Mouse (Mus musculus) neural tube, embryonic 15.5 days (tissue): ENCODE results near the gene Mthfd1. TPM values are rescaled to one million over a fixed set of nuclear protein-coding genes. Genes with fewer than 3 reads are reported as not detected.

ENCODE experiments used
- ATAC-seq: fragments of 200-750 bp; cut with Nextera tagmentation; 2 replicates; pipeline ENCODE4 v1.8.0; 2017; ENCODE audit warnings: mild to moderate bottlenecking, moderate TSS enrichment, moderate library complexity; ENCODE audit not compliant: low FRiP score
- H3K27ac ChIP-seq: fragments of 300-500 bp; sonication (generic); replicated peaks from 2 replicates; pipeline ENCODE4 v1.5.1; 2015; ENCODE audit warnings: mild to moderate bottlenecking, inconsistent platforms
- H3K27me3 ChIP-seq: fragments of 300-500 bp; sonication (generic); replicated peaks from 2 replicates; pipeline ENCODE4 v1.6.1; 2015; ENCODE audit warnings: inconsistent platforms
- H3K36me3 ChIP-seq: fragments of 300-500 bp; sonication (generic); 2 replicates; pipeline ENCODE4 v1.6.1; 2015; ENCODE audit warnings: inconsistent platforms
- H3K4me1 ChIP-seq: fragments of 300-500 bp; sonication (generic); 2 replicates; pipeline ENCODE4 v1.6.1; 2015; ENCODE audit warnings: inconsistent platforms
- H3K4me2 ChIP-seq: fragments of 300-500 bp; sonication (generic); 2 replicates; pipeline ENCODE4 v1.6.1; 2015; ENCODE audit warnings: inconsistent platforms, mild to moderate bottlenecking, moderate library complexity
- H3K4me3 ChIP-seq: fragments of 300-500 bp; sonication (generic); replicated peaks from 2 replicates; pipeline ENCODE4 v1.5.1; 2015; ENCODE audit warnings: mild to moderate bottlenecking, inconsistent platforms
- H3K9ac ChIP-seq: fragments of 300-500 bp; sonication (generic); replicated peaks from 2 replicates; pipeline ENCODE4 v1.6.1; 2015; ENCODE audit warnings: mild to moderate bottlenecking, inconsistent platforms
- H3K9me3 ChIP-seq: fragments of 300-500 bp; sonication (generic); replicated peaks from 2 replicates; pipeline ENCODE4 v1.6.1; 2016; ENCODE audit warnings: inconsistent platforms
- WGBS: fragments of 180-500 bp; shearing (Covaris S2); methylation state at CpG from one replicate; pipeline ENCODE4 v1.1.7; 2015; ENCODE audit warnings: mixed read lengths; 5-methylcytosine and 5-hydroxymethylcytosine counted together
- polyA plus RNA-seq: library from polyadenylated mRNA; unstranded; fragments of >200 nt; fragmentation: Nextera tagmentation; extraction: Ambion mirVana; gene quantifications from 2 replicates; pipeline ENCODE4 v1.2.1, GENCODE M21; 2015

Mthfd1 gene
- polyA plus RNA-seq, 1 experiment from 2014 or later = 29.3 TPM

DNA sequence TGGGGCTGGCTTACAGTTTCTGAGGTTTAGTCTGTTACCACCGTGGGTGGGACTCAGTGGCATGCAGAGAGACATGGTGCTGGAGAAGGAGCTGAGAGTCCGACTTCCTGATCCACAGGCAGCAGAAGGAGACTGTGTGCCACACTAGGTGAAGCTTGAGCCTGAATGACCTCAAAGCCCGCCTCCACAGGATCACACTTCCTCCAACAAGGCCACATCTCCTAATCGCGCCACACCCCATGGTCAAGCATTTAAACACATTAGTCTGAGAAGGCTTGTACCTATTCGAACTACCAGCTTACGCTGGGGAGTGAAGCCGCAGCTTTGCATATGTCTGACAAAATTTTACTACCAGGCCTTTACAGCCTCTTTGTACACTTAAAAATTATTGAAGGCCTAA, 50.0 kb downstream of the Mthfd1 start:
- no peak overlapping the region for H3K4me3 ChIP-seq
- no peak overlapping the region for H3K4me2 ChIP-seq
- no peaks in the 10 kb centered on the region for H3K27me3 ChIP-seq
- 94% methylated on average over 8 of the region's 8 CpGs for WGBS
- no peaks in the 10 kb centered on the region for H3K9me3 ChIP-seq
- no peak for ATAC-seq
- no peak overlapping the region for H3K27ac ChIP-seq
- peaks cover 12% of the 10 kb centered on the region for H3K4me1 ChIP-seq
- peaks cover 19% of the 10 kb centered on the region for H3K36me3 ChIP-seq
- H3K9ac ChIP-seq = no peak overlapping the region

- H3K9ac ChIP-seq = no peak overlapping the region
- H3K27ac ChIP-seq = no peak overlapping the region
- no peaks in the 10 kb centered on the region for H3K9me3 ChIP-seq
- peaks cover 12% of the 10 kb centered on the region for H3K4me1 ChIP-seq
- no peaks in the 10 kb centered on the region for H3K27me3 ChIP-seq
- peaks cover 8% of the 10 kb centered on the region; the same call in 1 of the 2 replicates for H3K36me3 ChIP-seq
- no peak overlapping the region for H3K4me2 ChIP-seq
- H3K4me3 ChIP-seq = no peak overlapping the region
- WGBS = 74% methylated on average over 9 of the region's 9 CpGs
- ATAC-seq = no peak
These were observed 51.9 kb downstream of the Mthfd1 start for GRCm38 (mm10) chr12:76306852-76307561.

DNA sequence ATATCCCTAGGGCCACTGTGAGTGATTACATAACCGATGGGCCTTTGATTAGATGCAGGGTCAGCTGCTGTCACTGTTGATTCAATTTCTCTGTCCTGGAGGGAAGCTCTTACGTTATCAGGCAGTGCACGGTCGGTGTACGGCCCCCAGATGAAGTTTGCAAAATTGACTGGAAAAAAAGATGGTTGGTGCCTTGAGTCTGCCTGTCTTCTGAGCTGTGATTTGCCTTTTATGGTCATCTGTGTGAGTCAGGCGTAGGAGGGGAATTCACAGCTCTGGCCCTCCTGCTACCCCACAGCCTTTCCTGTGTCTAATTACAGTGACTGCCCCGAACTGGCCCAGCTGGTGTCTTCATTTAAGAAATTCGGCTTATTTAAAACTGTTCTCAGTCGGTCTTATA, 52.9 kb downstream of the Mthfd1 start:
- peaks cover 10% of the 10 kb centered on the region for H3K36me3 ChIP-seq

GRCm38 (mm10) chr12:76308436-76308835, 53.3 kb downstream of the Mthfd1 start:
- Histone ChIP-seq H3K4me2 (no peak overlapping the region), H3K9ac (no peak overlapping the region), H3K36me3 (peaks cover 10% of the 10 kb centered on the region), H3K27me3 (no peaks in the 10 kb centered on the region), H3K27ac (no peak overlapping the region; the same call in 1 of the 2 replicates), H3K4me3 (no peak overlapping the region), H3K4me1 (peaks cover 12% of the 10 kb centered on the region), H3K9me3 (no peaks in the 10 kb centered on the region)
- whole genome bisulfite sequencing = 84% methylated on average over 5 of the region's 5 CpGs
- no peak for ATAC-seq

More for the DNA sequence above, 52.9 kb downstream of the Mthfd1 start:
- no peak overlapping the region for H3K4me2 ChIP-seq
- no peak for ATAC-seq
- no peak overlapping the region for H3K9ac ChIP-seq
- peaks cover 12% of the 10 kb centered on the region for H3K4me1 ChIP-seq
- no peak overlapping the region for H3K4me3 ChIP-seq
- H3K27ac ChIP-seq = no peak overlapping the region
- no peaks in the 10 kb centered on the region for H3K27me3 ChIP-seq
- H3K9me3 ChIP-seq = no peaks in the 10 kb centered on the region
- WGBS = 45% methylated on average over 9 of the region's 9 CpGs

- H3K27me3 ChIP-seq = no peaks in the 10 kb centered on the region
- H3K36me3 ChIP-seq = peaks cover 19% of the 10 kb centered on the region
- H3K4me1 ChIP-seq = peaks cover 12% of the 10 kb centered on the region
- no peak overlapping the region for H3K27ac ChIP-seq
- 86% methylated on average over 6 of the region's 6 CpGs for WGBS
- no peaks in the 10 kb centered on the region for H3K9me3 ChIP-seq
- no peak for ATAC-seq
- H3K9ac ChIP-seq = no peak overlapping the region
- no peak overlapping the region for H3K4me2 ChIP-seq
- no peak overlapping the region for H3K4me3 ChIP-seq
These were observed 54.9 kb downstream of the Mthfd1 start for GRCm38 (mm10) chr12:76310007-76310406.

DNA sequence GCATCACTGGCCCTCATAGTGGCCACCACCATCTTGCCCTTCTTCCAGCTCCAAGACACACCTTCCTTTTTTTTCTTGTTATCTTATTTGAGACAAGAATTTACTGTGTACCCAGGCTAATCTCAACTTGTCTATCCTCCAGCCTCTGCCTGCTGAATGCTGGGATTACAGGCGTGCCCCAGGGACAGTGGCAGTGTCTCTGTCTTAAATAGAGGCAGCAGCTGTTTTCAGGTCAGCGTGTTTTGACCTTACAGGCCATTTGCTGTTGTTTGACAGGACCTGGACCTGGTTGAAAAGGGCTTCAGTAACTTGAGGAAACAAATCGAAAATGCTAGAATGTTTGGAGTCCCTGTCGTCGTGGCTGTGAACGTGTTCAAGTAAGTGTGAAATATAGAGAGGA, 55.5 kb downstream of the Mthfd1 start:
- no peak overlapping the region for H3K9ac ChIP-seq
- ATAC-seq = no peak
- no peak overlapping the region for H3K27ac ChIP-seq
- H3K4me3 ChIP-seq = no peak overlapping the region
- WGBS = 82% methylated on average over 6 of the region's 6 CpGs
- peaks cover 21% of the 10 kb centered on the region for H3K36me3 ChIP-seq
- no peaks in the 10 kb centered on the region for H3K9me3 ChIP-seq
- H3K4me1 ChIP-seq = peaks cover 12% of the 10 kb centered on the region
- H3K4me2 ChIP-seq = no peak overlapping the region
- no peaks in the 10 kb centered on the region for H3K27me3 ChIP-seq

DNA sequence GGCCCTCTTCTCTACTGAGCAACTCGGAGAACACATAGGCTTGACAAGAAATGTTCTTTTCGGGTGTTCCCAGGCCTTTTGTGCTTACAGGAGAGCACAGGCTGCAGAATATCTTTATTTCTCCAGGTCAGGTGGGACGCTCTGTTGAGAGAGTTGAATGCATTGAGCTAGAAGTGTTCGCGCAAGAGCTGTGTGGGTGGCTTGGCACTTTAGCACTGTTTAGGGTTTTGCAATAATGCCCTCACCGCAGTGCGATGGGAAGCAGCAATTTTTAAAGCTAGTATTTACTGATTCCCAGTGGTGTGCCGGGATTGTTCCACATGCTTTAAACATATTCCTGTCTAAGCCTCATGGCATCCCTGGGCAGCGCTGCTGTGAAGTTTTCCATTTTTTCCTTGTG, 56.1 kb downstream of the Mthfd1 start:
- ATAC-seq = no peak
- no peak overlapping the region for H3K27ac ChIP-seq
- no peak overlapping the region for H3K9ac ChIP-seq
- H3K27me3 ChIP-seq = no peaks in the 10 kb centered on the region
- no peaks in the 10 kb centered on the region for H3K9me3 ChIP-seq
- H3K36me3 ChIP-seq = peaks cover 21% of the 10 kb centered on the region
- H3K4me3 ChIP-seq = no peak overlapping the region
- peaks cover 12% of the 10 kb centered on the region for H3K4me1 ChIP-seq
- no peak overlapping the region for H3K4me2 ChIP-seq
- WGBS = 84% methylated on average over 9 of the region's 9 CpGs

- ATAC-seq = no peak
- Histone ChIP-seq H3K9me3 (no peaks in the 10 kb centered on the region), H3K4me1 (peaks cover 6% of the 10 kb centered on the region; the same call in 1 of the 2 replicates), H3K27ac (no peak overlapping the region), H3K4me3 (no peak overlapping the region), H3K27me3 (no peaks in the 10 kb centered on the region), H3K4me2 (no peak overlapping the region), H3K9ac (no peak overlapping the region), H3K36me3 (peaks cover 16% of the 10 kb centered on the region)
- 95% methylated on average over 8 of the region's 8 CpGs for WGBS
These were observed 56.9 kb downstream of the Mthfd1 start for GRCm38 (mm10) chr12:76311951-76312350.

GRCm38 (mm10) chr12:76318282-76319212, 63.4 kb downstream of the Mthfd1 start:
- ATAC-seq = no peak
- Histone ChIP-seq H3K9ac (no peak overlapping the region), H3K9me3 (no peaks in the 10 kb centered on the region), H3K4me3 (no peak overlapping the region), H3K27ac (no peak overlapping the region), H3K36me3 (peaks cover 15% of the 10 kb centered on the region), H3K4me2 (no peak overlapping the region), H3K27me3 (no peaks in the 10 kb centered on the region), H3K4me1 (no peaks in the 10 kb centered on the region)
- WGBS = 82% methylated on average over 9 of the region's 9 CpGs

- Histone ChIP-seq H3K9me3 (no peaks in the 10 kb centered on the region), H3K27ac (peak within 1 kb of the TSS; percentile 78), H3K36me3 (peaks cover 16% of the 10 kb centered on the region; the same call in 1 of the 2 replicates), H3K4me3 (peak within 1 kb of the TSS; percentile 66), H3K4me1 (peaks cover 21% of the 10 kb centered on the region), H3K4me2 (peak within 1 kb of the TSS; percentile 85), H3K27me3 (no peaks in the 10 kb centered on the region), H3K9ac (peak within 1 kb of the TSS; percentile 82)
- 2% methylated on average over 52 of the region's 53 CpGs for WGBS
- ATAC-seq = peak; percentile 99
These were observed 69.8 kb downstream of the Mthfd1 start, which contains the start of gene Akap5 for GRCm38 (mm10) chr12:76324679-76325431. Akap5 (plus strand) TSS chr12:76324891.

- no peak for ATAC-seq
These were observed 71.5 kb downstream of the Mthfd1 start for GRCm38 (mm10) chr12:76326437-76327220.

More at GRCm38 (mm10) chr12:76326437-76327220, 71.5 kb downstream of the Mthfd1 start:
- Histone ChIP-seq H3K36me3 (peaks cover 21% of the 10 kb centered on the region; the same call in 1 of the 2 replicates), H3K27me3 (no peaks in the 10 kb centered on the region), H3K4me1 (peaks cover 21% of the 10 kb centered on the region), H3K27ac (no peak overlapping the region), H3K4me3 (no peak overlapping the region), H3K9me3 (no peaks in the 10 kb centered on the region), H3K9ac (no peak overlapping the region), H3K4me2 (no peak overlapping the region)
- WGBS = 89% methylated on average over 23 of the region's 23 CpGs
